Mouse (Mus musculus): ENCODE measurements around the gene Atxn7l1. TPM values are rescaled to one million over a fixed set of nuclear protein-coding genes. Genes with fewer than 3 reads are reported as not detected.

Atxn7l1 gene
- 25.7 and 27.5 TPM in 2 replicates for polyA plus RNA-seq (2014; fragmentation: Nextera tagmentation; extraction: Ambion mirVana)

- peaks cover 22% of the 10 kb centered on the region for H3K4me1 ChIP-seq (replicated peaks; ENCODE audit: control insufficient read depth, insufficient read depth, low read length)
- peak; percentile 94 for ATAC-seq (ENCODE audit: low FRiP score)
Measured at GRCm38 (mm10) chr12:33147497-33148267, at the start of gene Atxn7l1. TSS of gene Atxn7l1 (plus strand) at chr12:33147693.

GRCm38 (mm10) chr12:33101627-33102026, 45.9 kb upstream of the Atxn7l1 start:
- Histone ChIP-seq H3K27me3 (ENCODE audit: control insufficient read depth, insufficient read depth, low read length) (no peaks in the 10 kb centered on the region), H3K36me3 (replicated peaks; ENCODE audit: control insufficient read depth, insufficient read depth) (no peaks in the 10 kb centered on the region), H3K4me2 (replicated peaks) (no peak overlapping the region), H3K4me1 (replicated peaks; ENCODE audit: control insufficient read depth, insufficient read depth, low read length) (peaks cover 19% of the 10 kb centered on the region), H3K9ac (no peak overlapping the region), H3K4me3 (replicated peaks; ENCODE audit: low read length) (no peak overlapping the region), H3K9me3 (ENCODE audit: control insufficient read depth, low read length) (no peaks in the 10 kb centered on the region), H3K27ac (0 out of 2 replicates have a peak overlapping the region, but pooled peaks have one; percentile 76)
- no peak for ATAC-seq (ENCODE audit: low FRiP score)
- no peak for DNase-seq (ENCODE audit: low spot score)
- WGBS, result 50% methylated on average over 8 of the region's 8 CpGs

More at GRCm38 (mm10) chr12:33147497-33148267, at the start of gene Atxn7l1:
- Histone ChIP-seq H3K9me3 (ENCODE audit: control insufficient read depth, low read length) (no peaks in the 10 kb centered on the region), H3K4me3 (replicated peaks; ENCODE audit: low read length) (peak within 1 kb of the TSS; percentile 69), H3K36me3 (replicated peaks; ENCODE audit: control insufficient read depth, insufficient read depth) (no peaks in the 10 kb centered on the region), H3K27me3 (ENCODE audit: control insufficient read depth, insufficient read depth, low read length) (no peaks in the 10 kb centered on the region; the same call in 1 of the 2 replicates), H3K9ac (peak within 1 kb of the TSS; percentile 87), H3K27ac (peak within 1 kb of the TSS; percentile 88), H3K4me2 (replicated peaks) (peak within 1 kb of the TSS; percentile 93)
- DNase-seq (ENCODE audit: low spot score), result peak; percentile 97
- under 1% methylated on average over 54 of the region's 54 CpGs for WGBS

- DNase-seq (ENCODE audit: low spot score), result no peak
- Histone ChIP-seq H3K4me2 (replicated peaks) (0 out of 2 replicates have a peak overlapping the region, but pooled peaks have one; percentile 6), H3K4me1 (replicated peaks; ENCODE audit: control insufficient read depth, insufficient read depth, low read length) (peaks cover 22% of the 10 kb centered on the region), H3K4me3 (replicated peaks; ENCODE audit: low read length) (no peak overlapping the region), H3K27ac (peak overlapping the region; percentile 76), H3K27me3 (ENCODE audit: control insufficient read depth, insufficient read depth, low read length) (no peaks in the 10 kb centered on the region), H3K36me3 (replicated peaks; ENCODE audit: control insufficient read depth, insufficient read depth) (no peaks in the 10 kb centered on the region), H3K9ac (no peak overlapping the region), H3K9me3 (ENCODE audit: control insufficient read depth, low read length) (no peaks in the 10 kb centered on the region)
- ATAC-seq (ENCODE audit: low FRiP score), result peak; percentile 64
- WGBS, result 22% methylated on average over 15 of the region's 15 CpGs
Measured at GRCm38 (mm10) chr12:33102342-33103115, 45.0 kb upstream of the Atxn7l1 start.

GRCm38 (mm10) chr12:33105724-33106123, 41.8 kb upstream of the Atxn7l1 start:
- Histone ChIP-seq H3K27me3 (ENCODE audit: control insufficient read depth, insufficient read depth, low read length) (no peaks in the 10 kb centered on the region), H3K4me1 (replicated peaks; ENCODE audit: control insufficient read depth, insufficient read depth, low read length) (peaks cover 31% of the 10 kb centered on the region), H3K9ac (0 out of 2 replicates have a peak overlapping the region, but pooled peaks have one; percentile 5), H3K4me2 (replicated peaks) (no peak overlapping the region), H3K9me3 (ENCODE audit: control insufficient read depth, low read length) (no peaks in the 10 kb centered on the region), H3K36me3 (replicated peaks; ENCODE audit: control insufficient read depth, insufficient read depth) (no peaks in the 10 kb centered on the region), H3K27ac (no peak overlapping the region), H3K4me3 (replicated peaks; ENCODE audit: low read length) (no peak overlapping the region)
- 0 out of 2 replicates have a peak, but pooled peaks have one; percentile 32 for ATAC-seq (ENCODE audit: low FRiP score)
- no peak for DNase-seq (ENCODE audit: low spot score)
- WGBS, result 55% methylated on average over 4 of the region's 4 CpGs

GRCm38 (mm10) chr12:33106438-33107167, 40.9 kb upstream of the Atxn7l1 start:
- DNase-seq (ENCODE audit: low spot score) (no peak), ATAC-seq (ENCODE audit: low FRiP score) (no peak)
- no peak overlapping the region for H3K27ac ChIP-seq
- no peaks in the 10 kb centered on the region for H3K36me3 ChIP-seq (replicated peaks; ENCODE audit: control insufficient read depth, insufficient read depth)
- no peaks in the 10 kb centered on the region for H3K9me3 ChIP-seq (ENCODE audit: control insufficient read depth, low read length)
- H3K4me2 ChIP-seq (replicated peaks), result no peak overlapping the region
- no peaks in the 10 kb centered on the region for H3K27me3 ChIP-seq (ENCODE audit: control insufficient read depth, insufficient read depth, low read length)
- 55% methylated on average over 10 of the region's 10 CpGs for WGBS
- peaks cover 32% of the 10 kb centered on the region for H3K4me1 ChIP-seq (replicated peaks; ENCODE audit: control insufficient read depth, insufficient read depth, low read length)
- H3K9ac ChIP-seq, result no peak overlapping the region
- H3K4me3 ChIP-seq (replicated peaks; ENCODE audit: low read length), result no peak overlapping the region

GRCm38 (mm10) chr12:33109531-33109930, 38.0 kb upstream of the Atxn7l1 start:
- ATAC-seq (ENCODE audit: low FRiP score) (peak; percentile 53), DNase-seq (ENCODE audit: low spot score) (no peak)
- no peak overlapping the region for H3K4me2 ChIP-seq (replicated peaks)
- no peaks in the 10 kb centered on the region for H3K9me3 ChIP-seq (ENCODE audit: control insufficient read depth, low read length)
- H3K4me3 ChIP-seq (replicated peaks; ENCODE audit: low read length), result no peak overlapping the region
- no peaks in the 10 kb centered on the region for H3K27me3 ChIP-seq (ENCODE audit: control insufficient read depth, insufficient read depth, low read length)
- H3K4me1 ChIP-seq (replicated peaks; ENCODE audit: control insufficient read depth, insufficient read depth, low read length), result peaks cover 18% of the 10 kb centered on the region
- H3K27ac ChIP-seq, result no peak overlapping the region
- no peaks in the 10 kb centered on the region for H3K36me3 ChIP-seq (replicated peaks; ENCODE audit: control insufficient read depth, insufficient read depth)
- H3K9ac ChIP-seq, result no peak overlapping the region

GRCm38 (mm10) chr12:33110894-33111471, 36.5 kb upstream of the Atxn7l1 start:
- peak; percentile 63 for ATAC-seq (ENCODE audit: low FRiP score)

GRCm38 (mm10) chr12:33118624-33119301, 28.7 kb upstream of the Atxn7l1 start:
- Histone ChIP-seq H3K9ac (no peak overlapping the region), H3K27me3 (ENCODE audit: control insufficient read depth, insufficient read depth, low read length) (no peaks in the 10 kb centered on the region), H3K4me1 (replicated peaks; ENCODE audit: control insufficient read depth, insufficient read depth, low read length) (no peaks in the 10 kb centered on the region), H3K4me2 (replicated peaks) (no peak overlapping the region), H3K27ac (no peak overlapping the region), H3K36me3 (replicated peaks; ENCODE audit: control insufficient read depth, insufficient read depth) (no peaks in the 10 kb centered on the region), H3K9me3 (ENCODE audit: control insufficient read depth, low read length) (no peaks in the 10 kb centered on the region), H3K4me3 (replicated peaks; ENCODE audit: low read length) (no peak overlapping the region)
- 38% methylated on average over 15 of the region's 15 CpGs for WGBS
- no peak for DNase-seq (ENCODE audit: low spot score)
- no peak for ATAC-seq (ENCODE audit: low FRiP score)

More at GRCm38 (mm10) chr12:33110894-33111471, 36.5 kb upstream of the Atxn7l1 start:
- peak; percentile 63 for DNase-seq (ENCODE audit: low spot score)
- 27% methylated on average over 14 of the region's 14 CpGs for WGBS
- Histone ChIP-seq H3K4me1 (replicated peaks; ENCODE audit: control insufficient read depth, insufficient read depth, low read length) (peaks cover 18% of the 10 kb centered on the region), H3K9me3 (ENCODE audit: control insufficient read depth, low read length) (no peaks in the 10 kb centered on the region), H3K27ac (peak overlapping the region; percentile 69), H3K9ac (no peak overlapping the region), H3K4me2 (replicated peaks) (no peak overlapping the region; the same call in 1 of the 2 replicates), H3K27me3 (ENCODE audit: control insufficient read depth, insufficient read depth, low read length) (no peaks in the 10 kb centered on the region), H3K4me3 (replicated peaks; ENCODE audit: low read length) (no peak overlapping the region), H3K36me3 (replicated peaks; ENCODE audit: control insufficient read depth, insufficient read depth) (no peaks in the 10 kb centered on the region)
